Mouse (Mus musculus): ENCODE data around the gene Prkd2. TPM values are rescaled to one million over a fixed set of nuclear protein-coding genes. Genes with fewer than 3 reads are reported as not detected.

Prkd2 gene
- total RNA-seq, 2 experiments from 2014 or later = 3.9 to 8.2 TPM

DNA sequence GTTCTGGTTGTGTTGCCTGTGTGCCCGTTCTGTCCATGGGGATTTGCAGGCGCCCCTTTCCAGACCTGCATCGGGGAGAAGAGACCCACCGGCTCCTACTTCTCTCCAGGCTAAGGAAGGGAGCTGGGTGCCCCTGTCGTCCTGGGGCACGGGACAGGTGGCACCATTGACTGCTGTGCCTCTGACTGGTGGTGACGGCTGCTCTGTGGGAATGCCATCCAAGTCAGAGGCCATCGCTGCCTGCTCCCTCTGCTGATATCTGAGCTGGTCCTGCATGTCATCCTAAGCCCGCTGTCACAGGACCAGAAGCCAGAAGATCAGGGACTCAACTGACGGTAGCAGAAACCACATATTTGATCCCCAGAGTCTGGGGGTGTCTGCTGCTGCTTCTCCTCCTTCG, 66.2 kb downstream of the Prkd2 start:
- peak; percentile 57 for DNase-seq
- peak overlapping the region; percentile 57 for H3K4me3 ChIP-seq
- TF ChIP-seq CTCF (IDR thresholded peaks at IDR 0.05) = no peak
- intact Hi-C loops (cut with DNase I) = no loop called here
- H3K27ac ChIP-seq = peak overlapping the region; percentile 75

DNA sequence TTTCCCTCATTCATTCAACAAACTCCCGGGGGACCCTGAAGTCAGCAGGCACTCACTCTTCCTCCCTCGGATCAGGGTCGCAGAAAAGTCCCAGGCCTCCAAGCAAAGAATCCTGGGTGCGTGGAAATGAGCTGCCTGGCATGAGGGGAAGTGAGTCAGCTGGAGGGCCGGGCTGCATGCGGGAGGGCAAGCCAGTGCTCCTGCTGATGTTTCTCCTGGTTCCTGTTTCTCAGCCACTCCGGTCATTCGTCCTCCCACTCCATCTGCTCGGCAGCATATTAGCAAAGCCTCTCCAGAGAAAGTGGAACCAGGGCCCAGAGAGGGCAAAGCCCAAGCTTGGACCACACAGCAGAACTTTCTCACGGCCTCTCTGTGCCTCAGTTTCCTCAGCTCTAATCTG, 67.2 kb downstream of the Prkd2 start:
- TF ChIP-seq CTCF (IDR thresholded peaks at IDR 0.05) = no peak
- intact Hi-C loops (cut with DNase I) = no loop called here
- Histone ChIP-seq H3K4me3 (peak overlapping the region; percentile 57; the same call in 1 of the 2 replicates), H3K27ac (peak overlapping the region; percentile 75)
- peak; percentile 50 for DNase-seq

DNA sequence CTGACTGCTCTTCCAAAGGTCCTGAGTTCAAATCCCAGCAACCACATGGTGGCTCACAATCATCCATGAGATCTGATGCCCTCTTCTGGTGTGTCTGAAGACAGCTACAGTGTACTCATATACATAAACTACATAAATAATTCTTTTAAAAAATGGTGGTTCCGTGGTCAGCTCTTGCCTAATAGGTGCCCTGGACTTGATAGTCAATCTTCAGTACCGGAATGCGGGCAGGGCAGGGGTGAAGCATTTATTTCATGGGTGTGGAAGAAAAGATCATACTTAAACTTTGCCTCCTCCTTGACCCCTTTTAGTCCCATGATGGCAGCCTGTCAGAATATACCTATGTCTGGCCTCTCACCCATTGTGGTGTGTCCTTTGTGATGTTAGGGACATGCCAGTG, 69.2 kb downstream of the Prkd2 start:
- intact Hi-C loops (cut with DNase I) = no loop called here
- DNase-seq = no peak
- no peak for TF ChIP-seq CTCF (IDR thresholded peaks at IDR 0.05)
- H3K27ac ChIP-seq = peak overlapping the region; percentile 55; the same call in 1 of the 2 replicates
- H3K4me3 ChIP-seq = no peak overlapping the region

DNA sequence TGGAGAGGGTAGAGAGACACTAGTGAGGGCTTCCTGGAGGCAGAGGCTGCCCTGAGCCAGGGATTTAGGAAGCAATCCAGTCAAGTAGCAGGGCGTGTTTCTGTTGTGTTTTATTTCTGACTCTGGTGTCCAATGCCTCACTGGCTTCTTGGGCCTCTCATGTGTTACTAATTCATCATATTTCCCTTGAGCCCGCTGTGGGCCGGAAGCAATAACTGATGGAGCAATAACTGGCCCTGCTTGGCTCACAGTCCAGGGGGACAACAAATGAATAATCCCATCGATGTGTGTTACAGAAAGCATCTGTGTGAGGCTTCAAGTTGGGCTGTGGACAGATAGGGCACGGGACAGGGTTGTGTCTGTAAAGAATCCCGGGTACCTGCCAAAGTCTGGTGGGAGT, 69.7 kb downstream of the Prkd2 start:
- peak; percentile 66 for DNase-seq
- H3K27ac ChIP-seq = peak overlapping the region; percentile 55
- no peak overlapping the region for H3K4me3 ChIP-seq
- intact Hi-C loops (cut with DNase I) = no loop called here
- no peak for TF ChIP-seq CTCF (IDR thresholded peaks at IDR 0.05)

DNA sequence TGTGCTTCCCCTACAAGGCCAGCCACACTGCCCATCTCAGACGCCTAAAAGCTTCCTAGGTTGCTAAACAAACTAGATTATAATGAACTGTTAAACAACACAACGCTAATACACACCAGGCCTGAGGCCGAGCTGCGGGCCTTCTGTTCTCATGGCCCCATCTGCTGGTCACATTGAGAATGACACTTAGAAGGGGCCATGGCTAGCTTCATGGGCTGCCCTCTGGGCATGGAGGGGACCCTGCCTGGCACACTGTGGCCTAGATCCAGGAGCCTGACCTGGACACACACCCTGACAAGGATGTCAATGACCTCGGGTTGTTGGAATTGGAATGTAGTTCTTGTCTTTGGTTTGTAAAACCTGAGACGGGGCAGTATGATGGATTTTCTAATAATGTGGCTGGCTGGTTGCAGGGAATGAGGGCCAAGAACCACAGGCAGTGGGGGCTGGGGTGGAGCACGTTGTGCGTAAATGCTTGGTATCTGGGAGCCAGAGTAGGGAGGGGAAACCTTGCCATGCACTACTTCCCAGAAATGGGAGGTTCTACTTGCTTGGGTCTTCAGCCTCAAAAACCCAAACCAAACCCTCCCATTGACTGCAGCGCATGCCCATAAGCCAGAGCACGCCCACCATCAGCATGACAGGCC, 71.2 kb downstream of the Prkd2 start:
- TF ChIP-seq CTCF (IDR thresholded peaks at IDR 0.05) = peak; percentile 98; the same call in 1 of the 2 replicates
- Histone ChIP-seq H3K4me3 (no peak overlapping the region), H3K27ac (peak overlapping the region; percentile 57; the same call in 1 of the 2 replicates)
- DNase-seq = peak; percentile 81
- intact Hi-C loops (cut with DNase I) = loop anchor here (1.0 to 2.0 kb wide), 2 partner anchors 19 to 39 kb away; partner anchors contain the start of gene Dact3

DNA sequence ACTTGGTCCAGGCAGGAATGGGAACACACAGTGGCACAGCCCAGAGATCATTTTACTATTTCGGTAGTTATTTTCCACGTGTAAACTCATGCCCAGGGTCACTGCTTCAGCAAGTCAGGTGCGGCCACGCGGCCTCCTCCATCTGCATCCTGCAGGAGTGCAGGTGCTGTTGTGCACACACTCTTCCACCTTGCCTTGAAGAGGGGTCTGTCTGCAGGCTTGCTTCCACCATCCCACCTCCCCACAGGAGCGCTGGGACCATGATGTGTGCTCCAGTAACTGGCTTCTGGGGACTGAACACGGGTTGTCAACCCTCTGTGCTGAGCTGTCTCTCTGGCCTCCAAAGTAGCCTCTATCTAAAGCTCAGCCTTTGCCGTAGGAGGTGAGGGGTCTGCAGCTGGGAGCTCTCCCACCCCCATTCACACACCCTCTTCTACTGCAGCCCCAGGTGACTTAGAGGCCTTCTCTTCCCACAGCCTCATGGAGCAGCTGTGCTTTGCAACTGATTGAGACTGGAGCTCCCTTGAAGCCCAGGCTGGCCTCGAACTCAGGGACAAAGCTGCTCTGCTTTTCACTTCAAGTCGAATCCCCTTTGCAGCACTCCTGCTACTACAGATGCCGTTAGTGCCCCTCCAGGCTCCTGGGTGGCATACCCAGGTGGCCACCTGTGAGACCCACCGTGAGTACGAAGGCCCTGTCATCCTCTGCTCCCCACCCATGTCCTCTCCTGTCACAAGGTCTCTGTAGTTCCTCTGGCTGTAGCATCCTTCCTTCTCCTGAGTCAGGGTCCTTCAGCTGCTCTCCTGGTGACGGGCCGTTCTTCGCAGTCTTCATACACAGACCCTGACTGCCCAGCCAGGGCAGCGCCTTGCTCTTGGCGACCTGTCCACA, 72.0 kb downstream of the Prkd2 start:
- Histone ChIP-seq H3K27ac (peak overlapping the region; percentile 57; the same call in 1 of the 2 replicates), H3K4me3 (no peak overlapping the region)
- peak; percentile 24 for DNase-seq
- intact Hi-C loops (cut with DNase I) = loop anchor here (2.0 kb wide), 1 partner anchor 40 kb away; the partner anchor contains the start of gene Dact3
- no peak for TF ChIP-seq CTCF (IDR thresholded peaks at IDR 0.05)

DNA sequence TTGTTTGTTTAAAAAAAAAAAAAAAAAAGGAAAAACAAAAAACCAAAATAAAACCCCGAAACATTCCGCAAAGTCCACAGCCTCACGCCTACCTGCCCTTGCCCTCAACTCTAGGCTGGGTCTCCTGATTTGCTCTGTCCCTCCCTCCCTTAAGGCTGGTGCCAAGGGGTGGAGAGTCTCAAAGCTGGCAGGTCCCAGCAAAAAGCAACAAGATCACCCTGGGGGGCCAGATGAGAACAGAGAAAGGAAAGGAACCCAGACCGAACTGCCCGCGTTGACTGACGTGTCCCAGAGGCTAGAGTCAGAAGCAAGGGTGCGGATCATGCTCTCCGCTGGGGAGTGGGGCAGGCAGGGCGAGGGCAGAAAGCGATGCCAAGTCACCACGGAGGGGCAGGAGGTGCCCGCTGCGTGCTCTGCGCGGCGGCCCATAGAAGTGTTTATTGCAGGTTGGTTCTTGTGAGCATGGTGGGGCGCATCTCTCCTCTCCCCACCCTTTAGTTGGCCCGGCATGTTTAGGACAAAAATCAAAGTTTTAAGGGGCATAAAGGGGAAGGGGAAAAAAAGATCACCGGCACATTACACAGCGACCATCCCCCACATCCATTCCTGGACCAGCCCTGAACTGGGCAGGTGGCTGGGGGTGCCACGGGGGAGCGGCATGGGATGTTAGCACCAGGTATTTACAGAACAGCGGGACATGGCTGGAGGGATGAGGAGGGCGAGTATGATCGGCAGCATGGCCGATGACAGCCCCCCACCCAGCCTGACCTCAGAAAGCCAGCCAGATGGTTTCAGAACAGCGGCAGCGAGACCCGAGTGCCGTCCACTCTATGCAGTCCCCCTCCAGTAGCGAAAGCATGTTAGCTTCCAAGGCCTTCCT, 73.0 kb downstream of the Prkd2 start:
- intact Hi-C loops (cut with DNase I) = loop anchor here (2.0 kb wide), 1 partner anchor 41 kb away; the partner anchor contains the start of gene Dact3
- no peak overlapping the region for H3K4me3 ChIP-seq
- peak; percentile 22 for DNase-seq
- no peak for TF ChIP-seq CTCF (IDR thresholded peaks at IDR 0.05)
- no peak overlapping the region for H3K27ac ChIP-seq

DNA sequence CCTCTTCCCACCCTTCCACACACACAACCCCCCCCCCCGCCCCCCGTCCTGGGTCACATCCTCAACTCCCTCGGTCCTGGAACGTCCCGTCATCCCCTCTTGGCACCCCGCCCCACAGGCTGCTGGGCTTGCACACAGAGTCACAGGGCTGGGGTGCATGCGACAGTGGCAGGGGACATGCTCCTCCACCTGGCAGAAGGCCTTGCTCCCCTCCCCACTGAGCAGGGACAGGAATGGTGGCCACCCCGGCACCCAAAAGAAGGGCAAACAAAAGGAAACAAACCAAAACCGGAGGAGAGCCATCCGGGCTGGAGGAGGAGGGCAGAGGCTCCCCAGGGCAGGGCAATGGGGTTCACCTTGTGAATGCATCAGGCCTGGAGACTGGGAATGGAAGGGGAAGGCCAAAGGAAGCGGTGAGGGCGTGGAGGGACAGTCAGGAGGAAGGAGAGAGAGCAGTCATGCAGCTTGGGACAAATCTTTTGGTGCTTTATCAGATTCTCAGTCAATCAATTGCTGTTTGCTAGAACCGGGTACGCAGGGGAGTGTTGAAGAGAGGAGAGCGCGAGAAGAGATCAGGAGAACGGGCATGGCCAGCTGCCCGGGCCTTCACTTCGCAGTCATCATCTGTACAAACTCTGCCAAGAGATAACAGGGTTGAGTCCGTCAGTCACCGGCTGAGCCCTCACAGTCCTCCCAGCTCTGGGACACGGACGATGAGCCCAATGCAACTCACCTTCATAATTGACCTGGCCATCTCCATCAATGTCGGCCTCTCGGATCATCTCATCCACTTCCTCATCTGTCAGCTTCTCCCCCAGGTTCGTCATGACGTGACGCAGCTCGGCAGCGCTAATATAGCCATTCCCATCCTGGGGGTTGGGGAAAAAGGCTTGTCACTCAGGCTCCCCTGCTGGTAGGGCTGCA, 73.9 kb downstream of the Prkd2 start:
- TF ChIP-seq CTCF (IDR thresholded peaks at IDR 0.05) = no peak
- no peak overlapping the region for H3K4me3 ChIP-seq
- intact Hi-C loops (cut with DNase I) = no loop called here
- DNase-seq = peak; percentile 55
- H3K27ac ChIP-seq = peak overlapping the region; percentile 12; the same call in 1 of the 2 replicates

DNA sequence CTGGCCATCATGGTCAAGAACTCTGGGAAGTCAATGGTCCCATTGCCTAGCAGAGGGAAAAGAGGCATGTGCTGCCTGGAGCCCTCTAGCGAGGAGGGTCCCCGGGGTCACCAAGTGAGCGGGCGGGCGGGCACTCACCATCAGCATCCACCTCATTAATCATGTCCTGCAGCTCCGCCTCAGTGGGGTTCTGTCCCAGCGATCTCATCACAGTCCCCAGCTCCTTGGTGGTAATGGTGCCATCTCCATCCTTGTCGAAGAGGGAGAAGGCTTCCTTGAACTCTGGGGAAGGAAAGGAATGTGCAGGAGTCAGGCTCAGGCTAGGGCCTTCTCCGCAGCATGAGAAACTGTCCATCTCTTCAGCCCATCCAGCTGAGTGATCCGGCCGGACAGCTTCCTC, 74.7 kb downstream of the Prkd2 start:
- peak; percentile 32 for DNase-seq
- intact Hi-C loops (cut with DNase I) = no loop called here
- Histone ChIP-seq H3K27ac (peak overlapping the region; percentile 54), H3K4me3 (no peak overlapping the region)
- TF ChIP-seq CTCF (IDR thresholded peaks at IDR 0.05) = no peak

DNA sequence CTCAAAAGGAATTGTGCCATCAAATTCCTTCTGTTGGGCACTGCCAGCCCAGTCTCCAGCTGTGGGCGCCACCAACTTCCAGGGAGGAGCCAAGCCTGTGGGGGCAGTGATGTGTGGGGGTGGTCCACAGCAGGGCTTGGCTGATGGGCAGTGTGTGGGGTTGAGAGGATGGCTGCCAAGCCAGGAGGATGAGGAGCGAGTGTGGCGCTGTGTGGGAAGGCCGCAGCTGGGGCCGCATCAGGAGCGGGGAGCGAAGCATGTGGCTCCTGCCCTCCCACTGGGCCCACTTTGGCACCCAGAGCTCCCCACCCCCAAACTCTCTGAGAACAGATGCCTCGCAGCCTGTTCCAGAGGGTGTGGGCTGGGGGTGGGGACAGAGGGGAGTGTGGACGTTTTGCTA, 75.3 kb downstream of the Prkd2 start:
- DNase-seq = peak; percentile 40
- Histone ChIP-seq H3K4me3 (no peak overlapping the region), H3K27ac (peak overlapping the region; percentile 54)
- no peak for TF ChIP-seq CTCF (IDR thresholded peaks at IDR 0.05)
- intact Hi-C loops (cut with DNase I) = no loop called here

DNA sequence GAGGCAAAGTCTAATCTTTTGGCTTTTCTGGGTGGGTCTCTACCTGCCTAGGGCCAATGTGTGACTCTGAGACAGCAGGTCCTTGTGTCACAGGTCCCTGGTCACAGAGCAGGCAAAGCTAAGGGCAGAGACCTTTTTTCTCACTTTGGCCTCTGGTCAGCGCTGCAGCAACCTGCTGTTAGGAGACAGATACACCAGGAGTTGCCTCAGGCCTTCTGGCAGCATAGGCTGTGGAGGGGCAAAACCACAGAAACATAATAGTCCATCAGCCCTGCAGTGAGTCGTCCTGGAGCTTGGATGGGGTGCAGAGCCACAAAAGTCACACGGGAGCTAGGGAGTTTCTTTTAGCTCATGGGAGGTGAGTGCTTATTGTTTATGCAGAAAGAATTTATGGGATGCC, 76.0 kb downstream of the Prkd2 start:
- intact Hi-C loops (cut with DNase I) = no loop called here
- no peak for DNase-seq
- Histone ChIP-seq H3K27ac (peak overlapping the region; percentile 54), H3K4me3 (no peak overlapping the region)
- TF ChIP-seq CTCF (IDR thresholded peaks at IDR 0.05) = no peak

Data from gastrocnemius, adult 2 months (tissue).